Mouse (Mus musculus) CH12.LX (cell line): Measurements from ENCODE around the gene Trappc10. TPM values are rescaled to one million over a fixed set of nuclear protein-coding genes. Genes with fewer than 3 reads are reported as not detected.

Experiments used
- DNase-seq: peaks from one replicate; pipeline ENCODE4 v3.0.0-alpha.2; 2013; ENCODE audit errors: extremely low read depth
- H3K27ac ChIP-seq: 2 replicates; pipeline ENCODE4 v1.5.1; 2012; ENCODE audit warnings: low read depth, mild to moderate bottlenecking, control low read depth, moderate library complexity; ENCODE audit not compliant: insufficient read depth
- H3K27me3 ChIP-seq: replicated peaks from 2 replicates; pipeline ENCODE3; 2012; ENCODE audit warnings: inconsistent platforms
- H3K36me3 ChIP-seq, 2 experiments: replicated peaks in 1 of 2; 2 replicates each; pipeline versions ENCODE3 to v1.6.1; 2012; ENCODE audit warnings: inconsistent platforms in 1 of 2, low read length in 1 of 2, mild to moderate bottlenecking in 1 of 2, mixed read lengths in 1 of 2, moderate library complexity in 1 of 2; ENCODE audit not compliant: control insufficient read depth in 1 of 2, insufficient read depth in 1 of 2
- H3K4me1 ChIP-seq, 2 experiments: 2 replicates each; pipeline ENCODE4 v1.6.1; 2012; ENCODE audit warnings: inconsistent platforms in 1 of 2, moderate library complexity in 1 of 2; ENCODE audit not compliant: insufficient read depth in 2 of 2, control insufficient read depth in 1 of 2
- H3K4me2 ChIP-seq: 2 replicates; pipeline ENCODE4 v1.6.1; 2012; ENCODE audit warnings: low read depth, mild to moderate bottlenecking, control low read depth; ENCODE audit not compliant: poor library complexity, insufficient read depth, severe bottlenecking
- H3K4me3 ChIP-seq, 3 experiments: fragments of 150-350 bp in 1 of 3; sonication (generic) in 1 of 3; replicated peaks in 1 of 3; 2 replicates each; pipeline versions ENCODE3 to v1.5.1; 2011 to 2012; ENCODE audit warnings: low read depth in 2 of 3, low read length in 2 of 3, mild to moderate bottlenecking in 2 of 3, moderate library complexity in 2 of 3, control low read depth in 1 of 3, improper control_type of control experiment in 1 of 3, inconsistent platforms in 1 of 3, mixed read lengths in 1 of 3; ENCODE audit not compliant: poor library complexity in 1 of 3
- H3K79me2 ChIP-seq: replicated peaks from 2 replicates; pipeline ENCODE4 v1.6.1; 2012; ENCODE audit warnings: mild to moderate bottlenecking, moderate library complexity; ENCODE audit not compliant: control insufficient read depth, poor library complexity, insufficient read depth, severe bottlenecking; ENCODE audit errors: extremely low read depth
- H3K9ac ChIP-seq: 2 replicates; pipeline ENCODE4 v1.6.1; 2012; ENCODE audit warnings: low read depth, mild to moderate bottlenecking, control low read depth, moderate library complexity; ENCODE audit not compliant: insufficient read depth
- H3K9me3 ChIP-seq: replicated peaks from 2 replicates; pipeline ENCODE3; 2012; ENCODE audit warnings: low read length, inconsistent platforms, mixed read lengths
- BHLHE40 ChIP-seq: IDR thresholded peaks from 2 replicates; pipeline ENCODE4 v1.6.1; 2011; ENCODE audit warnings: mild to moderate bottlenecking, low read depth, low read length, improper control_type of control experiment
- CHD2 ChIP-seq: IDR thresholded peaks from 2 replicates; pipeline ENCODE4 v1.6.1; 2011; ENCODE audit warnings: low read length, improper control_type of control experiment
- CTCF ChIP-seq, 2 experiments: IDR thresholded peaks in 1 of 2; conservative IDR thresholded peaks in 1 of 2; 2 replicates each; pipeline ENCODE4 v1.5.1; 2011 to 2012; ENCODE audit warnings: low read depth in 2 of 2, low read length in 2 of 2, improper control_type of control experiment in 1 of 2, inconsistent platforms in 1 of 2, mild to moderate bottlenecking in 1 of 2, moderate library complexity in 1 of 2
- ELF1 ChIP-seq: IDR thresholded peaks from 2 replicates; pipeline ENCODE4 v1.6.1; 2014; ENCODE audit warnings: low read depth, mild to moderate bottlenecking, inconsistent platforms, low read length, improper control_type of control experiment
- ETS1 ChIP-seq: conservative IDR thresholded peaks from 2 replicates; pipeline ENCODE4 v1.6.1; 2012; ENCODE audit warnings: low read depth, mild to moderate bottlenecking, inconsistent platforms, low read length, improper control_type of control experiment, moderate library complexity
- GABPA ChIP-seq: IDR thresholded peaks from 2 replicates; pipeline ENCODE4 v1.6.1; 2012; ENCODE audit warnings: low read depth, low read length, improper control_type of control experiment, inconsistent platforms; ENCODE audit not compliant: insufficient replicate concordance
- IRF4 ChIP-seq: IDR thresholded peaks from 2 replicates; pipeline ENCODE4 v1.6.1; 2014; ENCODE audit warnings: low read depth, mild to moderate bottlenecking, inconsistent platforms, low read length, improper control_type of control experiment
- JUN ChIP-seq: IDR thresholded peaks from 2 replicates; pipeline ENCODE4 v1.6.1; 2011; ENCODE audit warnings: low read depth, mild to moderate bottlenecking, low read length, improper control_type of control experiment, moderate library complexity; ENCODE audit not compliant: insufficient read depth
- JUND ChIP-seq: conservative IDR thresholded peaks from 2 replicates; pipeline ENCODE4 v1.6.1; 2011; ENCODE audit warnings: low read depth, low read length, improper control_type of control experiment
- KAT2A ChIP-seq: IDR thresholded peaks from 2 replicates; pipeline ENCODE4 v1.6.1; 2012; ENCODE audit warnings: low read length, improper control_type of control experiment, inconsistent platforms; ENCODE audit not compliant: insufficient replicate concordance
- MAFK ChIP-seq: IDR thresholded peaks from 2 replicates; pipeline ENCODE4 v1.6.1; 2011; ENCODE audit warnings: low read length, improper control_type of control experiment; ENCODE audit not compliant: insufficient replicate concordance
- MAX ChIP-seq: IDR thresholded peaks from 2 replicates; pipeline ENCODE4 v1.6.1; 2011; ENCODE audit warnings: low read length, improper control_type of control experiment
- MEF2A ChIP-seq: IDR thresholded peaks from 2 replicates; pipeline ENCODE4 v1.6.1; 2014; ENCODE audit warnings: low read depth, mild to moderate bottlenecking, inconsistent platforms, low read length, improper control_type of control experiment, borderline replicate concordance
- MXI1 ChIP-seq: IDR thresholded peaks from 2 replicates; pipeline ENCODE4 v1.6.1; 2011; ENCODE audit warnings: mild to moderate bottlenecking, low read depth, low read length, improper control_type of control experiment
- NELFE ChIP-seq: IDR thresholded peaks from 2 replicates; pipeline ENCODE4 v1.6.1; 2011; ENCODE audit warnings: low read depth, low read length, improper control_type of control experiment
- NRF1 ChIP-seq: IDR thresholded peaks from 2 replicates; pipeline ENCODE4 v1.6.1; 2014; ENCODE audit warnings: low read depth, mild to moderate bottlenecking, inconsistent platforms, low read length, improper control_type of control experiment, moderate library complexity
- POLR2A ChIP-seq: IDR thresholded peaks from 2 replicates; pipeline ENCODE4 v1.6.1; 2011; ENCODE audit warnings: low read depth, mild to moderate bottlenecking, improper control_type of control experiment, low read length
- RAD21 ChIP-seq: IDR thresholded peaks from 2 replicates; pipeline ENCODE4 v1.6.1; 2011; ENCODE audit warnings: low read depth, mild to moderate bottlenecking, low read length, improper control_type of control experiment, moderate library complexity
- RCOR1 ChIP-seq: conservative IDR thresholded peaks from 2 replicates; pipeline ENCODE4 v1.6.1; 2012; ENCODE audit warnings: low read depth, mild to moderate bottlenecking, inconsistent platforms, low read length, improper control_type of control experiment
- SIN3A ChIP-seq: IDR thresholded peaks from 2 replicates; pipeline ENCODE4 v1.6.1; 2012; ENCODE audit warnings: low read length, improper control_type of control experiment, inconsistent platforms
- USF1 ChIP-seq: IDR thresholded peaks from 2 replicates; pipeline ENCODE4 v1.6.1; 2014; ENCODE audit warnings: low read depth, mild to moderate bottlenecking, inconsistent platforms, low read length, improper control_type of control experiment
- USF2 ChIP-seq: conservative IDR thresholded peaks from 2 replicates; pipeline ENCODE4 v1.6.1; 2011; ENCODE audit warnings: low read depth, low read length, improper control_type of control experiment
- ZC3H11A ChIP-seq: IDR thresholded peaks from 2 replicates; pipeline ENCODE4 v1.6.1; 2012; ENCODE audit warnings: low read depth, mild to moderate bottlenecking, inconsistent platforms, low read length, improper control_type of control experiment
- ZKSCAN1 ChIP-seq: IDR thresholded peaks from 2 replicates; pipeline ENCODE4 v1.6.1; 2012; ENCODE audit warnings: low read depth, inconsistent platforms, low read length, improper control_type of control experiment, borderline replicate concordance
- ZMIZ1 ChIP-seq: IDR thresholded peaks from 2 replicates; pipeline ENCODE4 v1.6.1; 2012; ENCODE audit warnings: low read depth, mild to moderate bottlenecking, inconsistent platforms, low read length, improper control_type of control experiment
- ZNF384 ChIP-seq: IDR thresholded peaks from 2 replicates; pipeline ENCODE4 v1.6.1; 2012; ENCODE audit warnings: low read depth, low read length, improper control_type of control experiment, inconsistent platforms
- dilution Hi-C: fragments of 300-500 bp; cut with MboI; formaldehyde crosslinking; loops from 2 replicates; pipeline ENCODE4 v1.14.3; 2020; ENCODE audit warnings: low sequenced_read_pairs; ENCODE audit not compliant: extremely low pct_unique_long_range_greater_than_20kb, extremely low pct_ligation_motif_present
- in situ Hi-C: fragments of 300-500 bp; cut with MboI; formaldehyde crosslinking; loops from 3 replicates; pipeline ENCODE4 v1.14.3; 2019; ENCODE audit warnings: low sequenced_read_pairs, low pct_ligation_motif_present, low pct_unique_long_range_greater_than_20kb, mixed read lengths
- polyA plus RNA-seq: library from polyadenylated mRNA; unstranded; fragments of >175 nt; gene quantifications from 2 replicates; pipeline ENCODE4 v1.2.1, GENCODE M21; 2012; ENCODE audit warnings: low read depth; ENCODE audit not compliant: insufficient read length
- total RNA-seq, 2 experiments: library from RNA; depleted of rRNA; stranded (reverse); fragments of 300-350 nt in 1 of 2; fragments of >200 nt in 1 of 2; gene quantifications; 2 replicates each; pipeline ENCODE4 v1.2.3; 2012 to 2014

Trappc10 gene
- total and polyA plus RNA-seq, 3 experiments: 22.1 to 26.7 (median 26.5) TPM

DNA sequence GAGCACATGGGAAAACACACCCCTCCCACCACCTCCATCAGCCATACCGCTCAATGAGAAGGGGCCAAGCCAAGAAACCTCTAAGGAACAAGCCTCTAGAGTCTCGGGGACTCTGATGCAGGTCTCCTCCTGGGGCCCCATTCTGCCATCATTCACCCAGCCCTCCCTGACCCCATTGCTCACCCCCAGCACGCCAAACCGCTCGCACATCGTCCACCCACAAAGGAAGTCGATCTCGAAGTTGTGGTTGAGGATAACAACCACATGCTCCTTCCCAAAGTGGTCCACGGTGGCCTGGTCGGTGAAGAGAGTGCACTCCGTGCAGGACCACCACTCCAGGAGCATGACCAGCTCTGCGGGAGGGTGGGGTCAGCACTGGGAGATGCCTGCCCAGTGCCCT lies 40.4 kb upstream of the Trappc10 start:
- no peak overlapping the region for H3K27ac ChIP-seq
- no peaks in the 10 kb centered on the region for H3K79me2 ChIP-seq
- H3K4me1 ChIP-seq: peaks cover 0 to 28% of the 10 kb centered on the region in 2 experiments; a peak in 2 of 4 replicates
- no peak overlapping the region for H3K9ac ChIP-seq
- no peak for DNase-seq
- TF ChIP-seq SIN3A (no peak), ZKSCAN1 (no peak), CHD2 (no peak), NRF1 (no peak), MEF2A (no peak), ZMIZ1 (no peak), USF1 (no peak), BHLHE40 (no peak), MAFK (no peak), ZNF384 (no peak), JUN (no peak), ZC3H11A (no peak), GABPA (no peak), ELF1 (no peak), RCOR1 (no peak), IRF4 (no peak), ETS1 (no peak)
- dilution Hi-C loops (no loop called here), in situ Hi-C loops (loop anchor here (5.0 kb wide), 1 partner anchor 107 kb away; no protein-coding TSS in a partner anchor)
- H3K36me3 ChIP-seq: peaks cover 67 to 96% of the 10 kb centered on the region in 2 experiments
- no peaks in the 10 kb centered on the region for H3K27me3 ChIP-seq
- H3K4me3 ChIP-seq: no peak overlapping the region
- no peaks in the 10 kb centered on the region for H3K9me3 ChIP-seq
- H3K4me2 ChIP-seq: no peak overlapping the region

DNA sequence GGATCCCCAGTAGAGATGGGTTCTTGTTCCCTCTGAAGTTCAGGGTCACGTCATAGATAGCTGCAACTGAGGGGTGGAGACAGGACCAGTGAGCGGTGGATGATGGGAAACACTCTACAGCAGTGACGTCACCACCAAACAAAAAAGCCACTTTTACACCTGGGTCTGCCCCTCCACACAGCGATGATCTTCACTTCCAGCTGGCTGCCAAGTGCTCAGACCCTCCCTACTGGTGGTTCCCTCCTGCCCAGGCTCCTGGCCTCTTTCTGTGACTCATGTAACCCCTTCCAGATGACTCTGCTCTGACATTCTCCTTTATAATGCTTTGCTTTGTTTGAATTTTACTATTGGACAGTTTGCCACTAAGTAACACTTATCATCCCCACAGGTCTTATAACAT lies 38.0 kb upstream of the Trappc10 start:
- Histone ChIP-seq H3K4me2 (no peak overlapping the region), H3K9me3 (no peaks in the 10 kb centered on the region), H3K36me3 (peaks cover 66 to 98% of the 10 kb centered on the region in 2 experiments), H3K4me1 (peaks cover 0 to 46% of the 10 kb centered on the region in 2 experiments; a peak in 2 of 4 replicates), H3K27ac (no peak overlapping the region), H3K27me3 (no peaks in the 10 kb centered on the region), H3K79me2 (no peaks in the 10 kb centered on the region), H3K4me3 (no peak overlapping the region), H3K9ac (no peak overlapping the region)
- TF ChIP-seq ZC3H11A: no peak
- TF ChIP-seq USF2: no peak
- TF ChIP-seq SIN3A: no peak
- no peak for TF ChIP-seq CHD2
- TF ChIP-seq NELFE: no peak
- TF ChIP-seq MAX: no peak
- no peak for TF ChIP-seq POLR2A
- TF ChIP-seq IRF4: no peak
- no peak for TF ChIP-seq ZKSCAN1
- no peak for TF ChIP-seq JUND
- TF ChIP-seq KAT2A: no peak
- TF ChIP-seq JUN: no peak
- no peak for TF ChIP-seq NRF1
- TF ChIP-seq RAD21: no peak
- TF ChIP-seq ZMIZ1: no peak
- no peak for TF ChIP-seq CTCF (conservative IDR thresholded peaks at IDR 0.05 in 1 of 2, IDR thresholded peaks at IDR 0.05 in 1 of 2; ENCODE audit: low read depth in 2 of 2, low read length in 2 of 2)
- no peak for TF ChIP-seq ELF1
- no peak for TF ChIP-seq MXI1
- DNase-seq: no peak
- in situ Hi-C loops (no loop called here), dilution Hi-C loops (no loop called here)
